Mouse (Mus musculus) heart, embryonic 15.5 days (tissue): ENCODE results near the gene Mael. TPM values are rescaled to one million over a fixed set of nuclear protein-coding genes. Genes with fewer than 3 reads are reported as not detected.

Experiments
- ATAC-seq: fragments of 200-750 bp; cut with Nextera tagmentation; replicated peaks from 2 replicates; pipeline ENCODE4 v1.8.0; 2017; ENCODE audit warnings: low read depth, moderate TSS enrichment; ENCODE audit not compliant: insufficient number of reproducible peaks, insufficient read depth, low FRiP score
- H3K27ac ChIP-seq: fragments of 300-500 bp; sonication (generic); 2 replicates; pipeline ENCODE4 v1.5.1; 2015; ENCODE audit warnings: mild to moderate bottlenecking, inconsistent platforms
- H3K27me3 ChIP-seq: fragments of 300-500 bp; sonication (generic); 2 replicates; pipeline ENCODE4 v1.6.1; 2015; ENCODE audit warnings: inconsistent platforms
- H3K36me3 ChIP-seq: fragments of 300-500 bp; sonication (generic); 2 replicates; pipeline ENCODE4 v1.6.1; 2015; ENCODE audit warnings: mild to moderate bottlenecking, inconsistent platforms
- H3K4me1 ChIP-seq: fragments of 300-500 bp; sonication (generic); replicated peaks from 2 replicates; pipeline ENCODE4 v1.6.1; 2015; ENCODE audit warnings: inconsistent platforms
- H3K4me2 ChIP-seq: fragments of 300-500 bp; sonication (generic); 2 replicates; pipeline ENCODE4 v1.6.1; 2015; ENCODE audit warnings: inconsistent platforms, mild to moderate bottlenecking, moderate library complexity
- H3K4me3 ChIP-seq: fragments of 300-500 bp; sonication (generic); 2 replicates; pipeline ENCODE4 v1.5.1; 2015; ENCODE audit warnings: mild to moderate bottlenecking, inconsistent platforms
- H3K9ac ChIP-seq: fragments of 300-500 bp; sonication (generic); 2 replicates; pipeline ENCODE4 v1.6.1; 2015; ENCODE audit warnings: mild to moderate bottlenecking, inconsistent platforms
- H3K9me3 ChIP-seq: fragments of 300-500 bp; sonication (generic); replicated peaks from 2 replicates; pipeline ENCODE4 v1.6.1; 2016; ENCODE audit warnings: inconsistent platforms
- WGBS: fragments of 180-500 bp; shearing (Covaris S2); methylation state at CpG from one replicate; pipeline ENCODE4 v1.1.7; 2015; ENCODE audit warnings: mixed read lengths; 5-methylcytosine and 5-hydroxymethylcytosine counted together
- polyA plus RNA-seq: library from polyadenylated mRNA; unstranded; fragments of >200 nt; fragmentation: Nextera tagmentation; extraction: Ambion mirVana; gene quantifications from 2 replicates; pipeline ENCODE4 v1.2.1, GENCODE M21; 2015

Gene Mael
- polyA plus RNA-seq, 1 experiment from 2014 or later = 0.18 TPM

GRCm38 (mm10) chr1:166168017-166168416 lies 70.5 kb downstream of the Mael start:
- Histone ChIP-seq H3K9me3 (no peaks in the 10 kb centered on the region), H3K36me3 (no peaks in the 10 kb centered on the region), H3K4me2 (no peak overlapping the region), H3K27me3 (0 out of 2 replicates have a peak, but pooled peaks cover 4% of the 10 kb centered on the region), H3K4me1 (no peaks in the 10 kb centered on the region), H3K9ac (no peak overlapping the region), H3K4me3 (no peak overlapping the region), H3K27ac (no peak overlapping the region)
- 91% methylated on average over 7 of the region's 7 CpGs for WGBS
- no peak for ATAC-seq

GRCm38 (mm10) chr1:166167405-166167804 lies 71.1 kb downstream of the Mael start:
- WGBS = 65% methylated on average over 4 of the region's 4 CpGs
- H3K4me1 ChIP-seq = no peaks in the 10 kb centered on the region
- 0 out of 2 replicates have a peak, but pooled peaks cover 4% of the 10 kb centered on the region for H3K27me3 ChIP-seq
- H3K9me3 ChIP-seq = no peaks in the 10 kb centered on the region
- no peak overlapping the region for H3K4me2 ChIP-seq
- no peak overlapping the region for H3K4me3 ChIP-seq
- no peak overlapping the region for H3K27ac ChIP-seq
- ATAC-seq = no peak
- H3K9ac ChIP-seq = no peak overlapping the region
- no peaks in the 10 kb centered on the region for H3K36me3 ChIP-seq

- H3K4me2 ChIP-seq = no peak overlapping the region
- H3K9me3 ChIP-seq = no peaks in the 10 kb centered on the region
- no peak overlapping the region for H3K27ac ChIP-seq
- 90% methylated on average over 9 of the region's 9 CpGs for WGBS
- peaks cover 10% of the 10 kb centered on the region for H3K27me3 ChIP-seq
- H3K4me3 ChIP-seq = no peak overlapping the region
- H3K9ac ChIP-seq = no peak overlapping the region
- no peak for ATAC-seq
- no peaks in the 10 kb centered on the region for H3K36me3 ChIP-seq
- peaks cover 3% of the 10 kb centered on the region; the same call in 1 of the 2 replicates for H3K4me1 ChIP-seq
Measured at GRCm38 (mm10) chr1:166165159-166165558, 73.4 kb downstream of the Mael start.

GRCm38 (mm10) chr1:166164580-166164979 lies 74.0 kb downstream of the Mael start:
- peaks cover 3% of the 10 kb centered on the region; the same call in 1 of the 2 replicates for H3K4me1 ChIP-seq
- H3K9ac ChIP-seq = no peak overlapping the region
- peaks cover 16% of the 10 kb centered on the region for H3K27me3 ChIP-seq
- no peak overlapping the region for H3K4me3 ChIP-seq
- H3K9me3 ChIP-seq = no peaks in the 10 kb centered on the region
- no peaks in the 10 kb centered on the region for H3K36me3 ChIP-seq
- ATAC-seq = no peak
- no peak overlapping the region for H3K27ac ChIP-seq
- H3K4me2 ChIP-seq = no peak overlapping the region
- 86% methylated on average over 14 of the region's 14 CpGs for WGBS

GRCm38 (mm10) chr1:166160569-166161445 lies 77.7 kb downstream of the Mael start:
- Histone ChIP-seq H3K27ac (no peak overlapping the region), H3K27me3 (peaks cover 44% of the 10 kb centered on the region), H3K9ac (no peak overlapping the region), H3K4me2 (peak overlapping the region; percentile 54), H3K36me3 (no peaks in the 10 kb centered on the region), H3K4me1 (peaks cover 3% of the 10 kb centered on the region; the same call in 1 of the 2 replicates), H3K4me3 (0 out of 2 replicates have a peak overlapping the region, but pooled peaks have one; percentile 12), H3K9me3 (no peaks in the 10 kb centered on the region)
- no peak for ATAC-seq
- WGBS = 16% methylated on average over 24 of the region's 24 CpGs

GRCm38 (mm10) chr1:166160111-166160510 lies 78.4 kb downstream of the Mael start:
- 47% methylated on average over 5 of the region's 5 CpGs for WGBS
- Histone ChIP-seq H3K36me3 (no peaks in the 10 kb centered on the region), H3K9ac (no peak overlapping the region), H3K4me1 (peaks cover 3% of the 10 kb centered on the region; the same call in 1 of the 2 replicates), H3K9me3 (no peaks in the 10 kb centered on the region), H3K27ac (no peak overlapping the region), H3K27me3 (peaks cover 51% of the 10 kb centered on the region), H3K4me3 (no peak overlapping the region), H3K4me2 (peak overlapping the region; percentile 54)
- no peak; the same call in 1 of the 2 replicates for ATAC-seq

- Histone ChIP-seq H3K36me3 (no peaks in the 10 kb centered on the region), H3K4me1 (peaks cover 9% of the 10 kb centered on the region), H3K4me2 (no peak overlapping the region), H3K9ac (no peak overlapping the region), H3K27ac (no peak overlapping the region), H3K4me3 (no peak overlapping the region), H3K27me3 (peaks cover 56% of the 10 kb centered on the region), H3K9me3 (no peaks in the 10 kb centered on the region)
- no peak for ATAC-seq
- WGBS = 50% methylated on average over 9 of the region's 9 CpGs
Measured at GRCm38 (mm10) chr1:166158664-166159063, 79.9 kb downstream of the Mael start.

GRCm38 (mm10) chr1:166157712-166158111 lies 80.8 kb downstream of the Mael start:
- no peak overlapping the region for H3K4me3 ChIP-seq
- no peaks in the 10 kb centered on the region for H3K9me3 ChIP-seq
- 73% methylated on average over 12 of the region's 12 CpGs for WGBS
- no peak overlapping the region for H3K9ac ChIP-seq
- peaks cover 11% of the 10 kb centered on the region for H3K4me1 ChIP-seq
- H3K27ac ChIP-seq = no peak overlapping the region
- no peaks in the 10 kb centered on the region for H3K36me3 ChIP-seq
- no peak overlapping the region for H3K4me2 ChIP-seq
- ATAC-seq = no peak
- peaks cover 56% of the 10 kb centered on the region for H3K27me3 ChIP-seq

- Histone ChIP-seq H3K9me3 (no peaks in the 10 kb centered on the region), H3K27ac (no peak overlapping the region), H3K4me3 (no peak overlapping the region), H3K4me1 (peaks cover 9% of the 10 kb centered on the region), H3K36me3 (no peaks in the 10 kb centered on the region), H3K9ac (no peak overlapping the region), H3K4me2 (no peak overlapping the region), H3K27me3 (peaks cover 49% of the 10 kb centered on the region)
- no peak for ATAC-seq
- 34% methylated on average over 10 of the region's 10 CpGs for WGBS
Measured at GRCm38 (mm10) chr1:166155113-166155494, 83.4 kb downstream of the Mael start.

- peak; percentile 68 for ATAC-seq
- 0 out of 2 replicates have a peak overlapping the region, but pooled peaks have one; percentile 15 for H3K9ac ChIP-seq
- H3K9me3 ChIP-seq = no peaks in the 10 kb centered on the region
- H3K27me3 ChIP-seq = peaks cover 43% of the 10 kb centered on the region
- no peaks in the 10 kb centered on the region for H3K36me3 ChIP-seq
- H3K4me3 ChIP-seq = peak overlapping the region; percentile 29
- WGBS = 6% methylated on average over 29 of the region's 29 CpGs
- peaks cover 9% of the 10 kb centered on the region for H3K4me1 ChIP-seq
- peak overlapping the region; percentile 60 for H3K4me2 ChIP-seq
- H3K27ac ChIP-seq = no peak overlapping the region
Measured at GRCm38 (mm10) chr1:166154162-166155112, 84.1 kb downstream of the Mael start.
